23 mouse cellular contexts compared by ENCODE assay signal in the genomic region with DNA sequence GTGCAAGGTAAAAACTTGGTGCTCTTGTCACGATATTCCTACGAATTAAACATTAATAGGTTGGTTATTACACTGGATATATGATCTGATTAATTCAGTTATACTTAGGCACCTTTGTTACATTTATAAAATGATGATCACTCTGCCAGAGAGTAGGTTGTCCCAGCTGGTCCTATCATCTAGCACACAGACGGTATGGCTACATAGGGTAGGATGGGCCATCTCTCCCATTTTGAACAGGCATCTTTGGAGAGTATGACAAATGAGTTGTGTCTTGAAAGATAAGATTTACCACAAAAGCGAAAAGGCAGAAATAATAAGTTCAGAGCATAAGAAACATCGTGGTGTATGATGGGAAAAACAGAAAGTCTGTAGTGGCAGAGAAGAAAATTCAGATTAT. TPM values are rescaled to one million over a fixed set of nuclear protein-coding genes. Genes with fewer than 3 reads are reported as not detected.
"Had no signal": no experiment of that assay in that cellular context is flagged by ENCODE, and none has a peak within 500 bp of the region (broad histone marks: within the 10 kb centered on the region; RNA-seq: fewer than 3 reads in every experiment).

No protein-coding gene starts in this region.

- ATAC-seq: forebrain, embryonic 13.5 days; forebrain, embryonic 14.5 days; forebrain, embryonic 15.5 days; forebrain, embryonic 16.5 days; forebrain, postnatal 0 days had no signal

- DNase-seq: cerebellum, adult 2 months; cerebellum, adult 8-10 months; cerebellum, adult 9-10 months; cerebellum, adult 9-11 months; cerebellum, postnatal 10 days; cerebellum, postnatal 14 days; cerebellum, postnatal 25 days; cerebellum, postnatal 36 days; embryo, embryonic 11 days; forebrain, postnatal 0 days; gastrocnemius, adult 2 months; gastrocnemius, postnatal 10 days; gastrocnemius, postnatal 25 days; gastrocnemius, postnatal 36 days; heart, adult 11 months; heart, adult 18-20 months; heart, adult 2 months had no signal

RNA-seq across cellular contexts. Expression of a gene that starts 34.4 kb away (rescaled TPM):
- total RNA-seq: gastrocnemius, adult 18-20 months; gastrocnemius, adult 2 months; gastrocnemius, postnatal 25 days; granulocyte monocyte progenitor cell, adult 5-6 weeks; heart, adult 18-20 months had no signal
